Mouse (Mus musculus) lung, postnatal 4 days (tissue): ENCODE data around the gene Trpv6.
A peak's percentile ranks its signal among the peaks of the same experiment; 100 is the strongest.

Experiments
- DNase-seq, 2 experiments: peaks; one replicate each; pipeline ENCODE4 v3.0.0; 2021

Gene Trpv6

DNA sequence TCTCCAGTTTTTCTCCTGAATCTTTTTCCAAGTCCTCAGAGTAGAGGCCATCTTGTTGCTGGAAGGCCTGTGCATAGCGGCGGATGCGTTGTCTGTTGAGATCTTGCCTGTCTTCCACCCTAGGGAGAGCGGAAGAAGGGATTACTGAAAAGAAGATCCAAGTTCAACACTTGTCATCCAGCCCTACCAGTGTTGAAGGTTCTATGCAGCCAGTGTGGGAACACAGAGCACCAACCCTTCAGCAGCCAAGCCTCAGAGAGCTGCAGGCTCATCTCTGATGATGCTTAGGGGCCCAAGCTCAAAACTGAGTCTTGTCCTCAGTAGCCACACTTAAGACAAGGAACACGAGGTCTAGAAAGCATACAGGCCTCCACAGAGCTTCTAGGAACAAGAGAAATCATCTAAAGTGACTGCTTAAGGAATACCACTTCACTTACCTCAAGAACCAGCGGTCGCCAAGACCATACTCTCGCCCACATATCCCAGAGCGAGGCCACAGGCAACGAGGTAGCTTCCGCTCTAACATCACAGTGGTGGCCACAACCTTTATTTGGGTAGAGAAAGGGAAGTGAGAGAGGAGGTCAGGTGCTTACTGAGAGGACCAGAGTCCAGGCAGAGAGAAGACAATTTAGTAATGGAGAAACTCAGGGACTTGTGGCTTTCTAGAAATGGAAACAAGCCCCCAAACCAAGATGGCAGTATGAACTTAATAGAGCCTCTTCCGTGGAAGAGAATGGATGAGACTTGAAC is 14.8 kb downstream of the Trpv6 start:
- no peak for DNase-seq

GRCm38 (mm10) chr6:41620173-41620798 is 15.9 kb downstream of the Trpv6 start:
- no peak for DNase-seq

- no peak for DNase-seq
Observed at GRCm38 (mm10) chr6:41607637-41608036, 28.6 kb downstream of the Trpv6 start.

GRCm38 (mm10) chr6:41606214-41606613 is 30.0 kb downstream of the Trpv6 start:
- peak; percentile 73 to 85 for DNase-seq

GRCm38 (mm10) chr6:41605794-41606104 is 30.5 kb downstream of the Trpv6 start:
- no peak for DNase-seq

- DNase-seq = peak; percentile 83 to 89
Observed at GRCm38 (mm10) chr6:41605061-41605793, 31.0 kb downstream of the Trpv6 start, which contains the start of gene Ephb6. Ephb6 (plus strand) TSS chr6:41605482.

DNA sequence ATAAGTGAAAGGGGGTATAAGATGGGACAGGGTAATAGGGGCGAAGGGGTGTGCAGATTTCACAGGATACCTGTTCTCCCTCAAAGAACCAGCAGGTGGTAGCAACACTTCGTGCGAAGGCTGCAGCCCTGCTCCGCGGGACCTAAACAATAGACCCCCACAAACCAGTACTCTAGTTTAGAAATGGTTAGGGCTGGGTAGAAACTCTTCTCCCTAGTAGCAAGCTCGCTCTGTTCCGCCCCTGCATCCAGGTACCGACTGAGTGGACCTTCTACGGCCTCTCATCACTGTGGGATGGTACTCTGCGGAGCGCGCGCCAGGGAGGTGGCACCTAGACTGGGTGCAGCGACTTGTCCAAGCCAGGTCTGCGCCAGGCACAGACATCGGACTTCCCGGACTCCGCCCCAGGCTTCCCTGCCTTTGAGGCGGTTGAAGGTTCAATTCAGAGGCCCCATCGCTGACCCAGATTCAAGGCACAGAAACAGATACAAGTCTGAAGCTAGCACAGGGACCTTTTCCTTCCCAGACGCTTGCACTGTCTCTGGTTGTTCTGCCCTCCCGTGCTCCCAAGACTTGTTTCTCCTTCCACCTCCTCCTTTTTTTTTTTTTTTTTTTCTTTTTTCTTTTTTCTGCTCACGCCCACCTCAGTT is 31.7 kb downstream of the Trpv6 start:
- DNase-seq = peak; percentile 47 to 57

GRCm38 (mm10) chr6:41582189-41582588 is 54.0 kb downstream of the Trpv6 start:
- no peak for DNase-seq

DNA sequence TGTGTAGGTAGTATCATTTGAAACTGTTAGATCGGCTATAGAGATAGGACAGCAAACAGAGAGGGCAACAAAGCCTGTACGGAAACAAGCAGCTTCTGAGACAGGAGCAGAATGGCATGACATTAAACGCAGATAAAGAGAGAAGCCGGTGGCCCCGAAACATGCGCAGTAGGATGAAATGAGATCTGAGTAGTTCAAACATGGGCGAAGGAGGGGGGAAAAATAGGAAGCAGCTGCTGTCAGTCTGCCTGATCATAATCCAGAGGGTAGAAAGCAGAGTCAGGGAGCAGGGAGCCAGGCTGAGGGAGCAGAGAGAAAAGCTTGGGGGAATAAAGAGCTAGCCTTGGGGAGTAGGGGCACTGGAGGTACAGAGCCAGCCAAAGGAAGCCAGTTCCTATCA is 54.9 kb downstream of the Trpv6 start:
- DNase-seq = no peak

GRCm38 (mm10) chr6:41577297-41577696 is 58.9 kb downstream of the Trpv6 start:
- no peak for DNase-seq

DNA sequence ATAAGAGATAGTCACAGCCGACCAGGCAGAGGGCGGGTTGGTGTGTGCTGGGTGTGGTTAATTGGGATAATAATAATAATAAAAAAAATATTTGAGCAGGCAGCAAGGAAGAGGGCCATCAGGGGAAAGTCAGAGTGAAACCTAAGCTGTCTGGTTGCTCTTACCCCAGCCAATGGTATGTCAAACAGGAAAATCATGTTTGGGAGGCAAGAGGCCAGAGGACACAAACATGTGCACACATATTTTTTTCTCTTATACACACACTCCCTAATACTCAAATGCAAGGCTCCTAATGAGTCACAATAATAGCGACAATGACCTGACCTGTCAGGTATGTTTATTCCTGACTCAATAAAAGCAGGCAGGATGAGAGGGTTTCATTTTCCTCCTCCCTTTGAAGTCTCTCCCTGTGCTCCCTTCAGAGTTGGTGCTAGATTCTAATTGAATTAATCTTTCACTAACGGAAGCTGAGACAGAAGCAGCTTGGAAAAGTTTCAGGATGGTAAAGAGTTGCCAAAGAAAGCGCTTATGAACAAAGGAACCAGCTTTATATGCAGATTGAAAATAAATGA is 59.6 kb downstream of the Trpv6 start:
- no peak for DNase-seq
